ENCODE assay signal across 1 mouse cellular context in the genomic region with DNA sequence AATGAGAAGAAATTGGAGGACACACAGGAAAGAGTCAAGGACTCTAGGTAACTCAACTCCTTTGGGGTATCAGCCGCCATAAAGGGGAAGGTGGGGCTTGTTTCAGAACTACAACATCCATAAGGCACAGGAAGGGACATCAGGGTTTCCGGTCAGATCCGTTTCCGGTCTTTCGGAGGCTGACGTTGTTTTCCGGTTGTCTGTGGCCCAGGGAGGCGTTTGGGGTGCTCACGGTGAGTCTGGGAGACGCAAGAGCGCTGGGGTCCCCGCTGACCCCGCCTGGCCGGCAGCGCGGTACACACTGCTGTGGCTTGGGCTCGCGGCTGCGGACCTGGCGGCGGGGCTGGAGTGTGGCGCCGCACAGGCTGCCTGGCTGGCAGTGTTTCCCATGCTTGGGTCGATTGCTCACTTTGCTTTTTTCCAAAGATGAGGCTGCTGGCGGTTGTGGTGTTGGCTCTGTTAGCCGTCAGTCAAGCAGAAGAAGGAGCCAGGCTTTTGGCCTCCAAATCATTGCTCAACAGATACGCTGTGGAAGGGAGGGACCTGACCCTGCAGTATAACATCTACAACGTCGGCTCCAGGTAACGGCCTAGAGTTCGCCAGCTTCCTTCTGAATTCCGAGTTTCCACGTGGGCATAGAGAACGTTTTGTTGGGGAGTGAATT.
TF ChIP-seq lines count a peak whose summit lies in the region.

No protein-coding gene starts in this region.

TF ChIP-seq in myocyte, 11 proteins besides CTCF, POLR2A, EP300 and RAD21:
- TF ChIP-seq REST (IDR thresholded peaks at IDR 0.05; ENCODE audit: insufficient read depth, insufficient read length) (no peak), POLR2AphosphoS2 (IDR thresholded peaks at IDR 0.05; ENCODE audit: insufficient read length, low read depth) (peak; percentile 75)
TF ChIP-seq in myocyte: peak in this region for 1.
